Mouse (Mus musculus) cortical plate, adult 2 months (tissue): ENCODE measurements at regions not wholly inside any gene's neighbourhood (a gene's known extent, or its start where the extent isn't known, plus 50 kb on each side); places are given as distances from the start of the nearest gene placed in this dataset.

Experiments used
- CTCF ChIP-seq: fragments of 200-500 bp; IDR thresholded peaks from 2 replicates; pipeline ENCODE4 v1.5.1; 2011; ENCODE audit warnings: mild to moderate bottlenecking, control low read depth, low read length; ENCODE audit not compliant: insufficient read depth; ENCODE audit errors: extremely low read depth
- POLR2A ChIP-seq: fragments of 200-500 bp; IDR thresholded peaks from 2 replicates; pipeline ENCODE4 v1.6.1; 2011; ENCODE audit warnings: mild to moderate bottlenecking, low read length, control low read depth; ENCODE audit not compliant: insufficient read depth; ENCODE audit errors: extremely low read depth

- TF ChIP-seq CTCF (no peak), POLR2A (no peak)
Observed at GRCm38 (mm10) chr12:54353694-54354093, 150.0 kb upstream of the Egln3 start.
